Mouse (Mus musculus) G1E (cell line): ENCODE data around the gene Ppp3cb. TPM values are rescaled to one million over a fixed set of nuclear protein-coding genes. Genes with fewer than 3 reads are reported as not detected.

Source experiments
- ATAC-seq: 2 replicates; pipeline ENCODE4 v1.8.0; 2016; ENCODE audit warnings: mild to moderate bottlenecking; ENCODE audit not compliant: insufficient number of reproducible peaks, poor library complexity, low FRiP score, severe bottlenecking; ENCODE audit errors: extremely low read depth
- DNase-seq: peaks from one replicate; pipeline ENCODE4 v3.0.0; 2012; ENCODE audit warnings: low spot score
- H3K27me3 ChIP-seq: 2 replicates; pipeline ENCODE4 v1.6.1; 2012; ENCODE audit warnings: mild to moderate bottlenecking, low read length, inconsistent platforms; ENCODE audit not compliant: insufficient read depth
- H3K36me3 ChIP-seq: replicated peaks from 2 replicates; pipeline ENCODE3; 2012; ENCODE audit warnings: mild to moderate bottlenecking, inconsistent platforms
- H3K4me1 ChIP-seq: 2 replicates; pipeline ENCODE4 v1.6.1; 2012; ENCODE audit warnings: low read depth, low read length, inconsistent platforms, mixed read lengths; ENCODE audit not compliant: insufficient read depth
- H3K4me3 ChIP-seq: 2 replicates; pipeline ENCODE4 v1.5.1; 2012; ENCODE audit warnings: low read depth, mild to moderate bottlenecking, inconsistent platforms, low read length, moderate library complexity, mixed read lengths
- H3K9me3 ChIP-seq: replicated peaks from 2 replicates; pipeline ENCODE4 v1.6.1; 2012; ENCODE audit warnings: inconsistent platforms
- CTCF ChIP-seq: IDR thresholded peaks from 2 replicates; pipeline ENCODE4 v1.5.1; 2012; ENCODE audit warnings: low read depth, low read length, inconsistent platforms, mixed read lengths
- GATA1 ChIP-seq: IDR thresholded peaks from 2 replicates; pipeline ENCODE4 v1.6.1; 2012; ENCODE audit warnings: borderline replicate concordance, low read length, inconsistent platforms, mixed read lengths
- GATA2 ChIP-seq: IDR thresholded peaks from 2 replicates; pipeline ENCODE4 v1.6.1; 2012; ENCODE audit warnings: low read depth, low read length, inconsistent platforms, borderline replicate concordance
- POLR2AphosphoS5 ChIP-seq: IDR thresholded peaks from 2 replicates; pipeline ENCODE4 v1.6.1; 2012; ENCODE audit warnings: low read depth, low read length, inconsistent platforms; ENCODE audit not compliant: insufficient replicate concordance
- TAL1 ChIP-seq: conservative IDR thresholded peaks from 2 replicates; pipeline ENCODE4 v1.6.1; 2012; ENCODE audit warnings: low read depth, low read length, inconsistent platforms, mixed read lengths
- polyA plus RNA-seq: library from polyadenylated mRNA; stranded (reverse); fragments of >175 nt; gene quantifications from 2 replicates; pipeline ENCODE4 v1.2.3, GENCODE M21; 2012
- total RNA-seq, 2 experiments: library from RNA; stranded (forward) in 1 of 2; stranded (reverse) in 1 of 2; fragments of 200-1000 nt in 1 of 2; fragments of >200 nt in 1 of 2; fragmentation: Nextera tagmentation in 1 of 2; gene quantifications; 2 replicates each; pipeline ENCODE4 v1.2.3; 2014 to 2017

Ppp3cb gene
- total and polyA plus RNA-seq, 3 experiments: 4.4 to 249 (median 68.9) TPM

GRCm38 (mm10) chr14:20477261-20478025 is 68.9 kb downstream of the Ppp3cb start:
- no peak overlapping the region for H3K4me3 ChIP-seq
- no peak for ATAC-seq

DNA sequence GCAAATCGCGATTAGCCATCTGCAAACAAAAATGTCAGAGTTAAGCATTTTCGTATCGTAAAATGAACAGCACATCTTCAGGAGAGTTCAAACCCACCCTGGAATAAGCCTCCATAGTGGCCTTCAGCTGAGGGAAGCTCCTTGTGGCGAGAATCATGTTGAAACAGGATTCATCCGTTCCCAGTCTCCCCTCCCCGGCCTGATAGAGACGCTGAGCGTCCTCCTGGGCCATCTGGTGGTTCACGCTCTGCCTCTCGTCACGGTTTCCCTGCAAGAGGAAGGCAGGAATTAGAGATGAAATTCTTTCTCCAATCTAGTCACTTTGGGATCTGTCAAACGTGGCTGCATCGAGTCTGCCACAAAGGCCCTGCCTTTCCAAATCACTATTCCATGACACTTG is 86.2 kb downstream of the Ppp3cb start:
- ATAC-seq (no peak), DNase-seq (no peak)
- Histone ChIP-seq H3K27me3 (no peaks in the 10 kb centered on the region), H3K36me3 (peaks cover 91% of the 10 kb centered on the region), H3K4me3 (no peak overlapping the region), H3K4me1 (no peaks in the 10 kb centered on the region), H3K9me3 (no peaks in the 10 kb centered on the region)
- TF ChIP-seq TAL1: no peak
- no peak for TF ChIP-seq POLR2AphosphoS5
- TF ChIP-seq GATA2: no peak

More at GRCm38 (mm10) chr14:20477261-20478025, 68.9 kb downstream of the Ppp3cb start:
- Histone ChIP-seq H3K27me3 (no peaks in the 10 kb centered on the region), H3K36me3 (peaks cover 41% of the 10 kb centered on the region), H3K4me1 (peaks cover 37% of the 10 kb centered on the region), H3K9me3 (no peaks in the 10 kb centered on the region)
- DNase-seq: no peak
- TF ChIP-seq CTCF: no peak
- TF ChIP-seq POLR2AphosphoS5: no peak
- TF ChIP-seq TAL1: no peak
- TF ChIP-seq GATA1: no peak
- no peak for TF ChIP-seq GATA2

DNA sequence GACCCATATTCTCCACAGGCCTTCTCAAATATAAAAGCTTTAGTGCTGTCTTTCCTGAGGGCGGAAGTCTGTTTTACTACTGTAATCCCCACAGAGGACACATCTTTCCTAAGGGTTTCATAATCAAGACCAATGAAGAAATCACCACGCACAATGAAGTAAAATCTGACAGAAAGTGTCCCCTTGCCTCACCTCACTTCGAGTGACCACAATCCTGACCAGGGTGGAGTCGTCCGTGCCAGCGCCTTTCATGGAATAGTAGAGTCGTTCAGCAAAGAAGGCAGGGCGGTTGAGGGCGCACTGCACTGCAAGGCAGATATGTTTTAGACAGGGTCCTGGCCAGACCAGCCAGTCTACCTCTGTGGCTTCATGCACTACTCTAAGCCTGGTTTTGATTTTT is 88.0 kb downstream of the Ppp3cb start:
- Histone ChIP-seq H3K27me3 (no peaks in the 10 kb centered on the region), H3K36me3 (peaks cover 82% of the 10 kb centered on the region), H3K9me3 (no peaks in the 10 kb centered on the region), H3K4me3 (no peak overlapping the region), H3K4me1 (no peaks in the 10 kb centered on the region)
- ATAC-seq (no peak), DNase-seq (no peak)
- TF ChIP-seq GATA2: no peak
- no peak for TF ChIP-seq GATA1
- no peak for TF ChIP-seq CTCF
- no peak for TF ChIP-seq POLR2AphosphoS5
- TF ChIP-seq TAL1: no peak

DNA sequence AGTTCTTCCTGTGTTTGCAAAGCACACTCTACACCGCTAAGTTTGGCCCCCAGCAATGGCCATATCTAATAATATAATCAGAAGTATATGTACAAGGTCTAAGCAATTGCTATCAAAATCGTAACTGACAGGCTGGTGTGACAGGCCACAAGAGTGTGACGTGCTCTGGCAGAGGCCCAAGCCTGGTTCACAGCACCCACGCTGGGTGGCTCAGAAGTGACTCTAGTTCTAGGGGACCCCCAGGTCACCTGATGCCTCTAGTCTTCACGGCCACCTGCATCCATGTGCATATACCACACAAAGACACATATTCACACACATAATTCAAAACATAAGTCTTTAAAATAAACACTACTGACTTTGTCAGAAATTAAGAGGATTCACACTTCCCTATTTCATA is 93.4 kb downstream of the Ppp3cb start:
- Histone ChIP-seq H3K4me3 (no peak overlapping the region), H3K27me3 (0 out of 2 replicates have a peak, but pooled peaks cover 4% of the 10 kb centered on the region), H3K36me3 (peaks cover 29% of the 10 kb centered on the region), H3K4me1 (peaks cover 17% of the 10 kb centered on the region), H3K9me3 (no peaks in the 10 kb centered on the region)
- ATAC-seq (no peak), DNase-seq (no peak)
- no peak for TF ChIP-seq GATA1
- TF ChIP-seq TAL1: no peak
- no peak for TF ChIP-seq GATA2
- no peak for TF ChIP-seq POLR2AphosphoS5
- no peak for TF ChIP-seq CTCF

DNA sequence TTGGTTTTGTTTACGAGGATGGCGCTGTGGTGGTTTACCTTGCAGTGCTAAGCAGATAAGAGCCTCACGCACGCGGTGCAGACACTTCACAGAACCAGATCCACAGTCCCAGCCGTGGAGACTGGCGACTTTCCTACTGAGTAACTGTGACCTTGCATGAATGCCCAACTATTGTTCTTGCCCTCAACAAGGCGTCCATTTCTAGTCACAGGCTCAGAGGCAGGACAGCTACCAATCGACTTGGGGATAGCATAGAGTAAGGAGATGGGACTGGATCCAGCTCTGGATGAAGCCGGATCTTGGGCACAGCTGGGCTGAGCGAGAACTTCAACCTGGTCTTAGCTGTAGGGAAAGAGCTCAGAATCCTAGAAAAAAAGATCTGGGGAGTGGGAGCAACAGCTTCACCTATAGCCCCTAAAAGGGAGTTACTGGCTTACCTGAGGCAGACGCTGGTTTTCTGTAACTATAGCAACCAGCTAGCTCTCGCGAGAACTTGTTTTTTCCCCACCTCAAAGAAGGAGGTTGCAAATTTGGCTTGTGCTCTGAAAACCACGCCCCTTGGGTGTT is 94.5 kb downstream of the Ppp3cb start, which contains the start of gene Cfap70:
Gene Cfap70 (minus strand): TSS at position 462 of the 567 bp plus-strand sequence.
- TF ChIP-seq POLR2AphosphoS5 (no peak), GATA1 (no peak), GATA2 (no peak), CTCF (no peak), TAL1 (no peak)
- H3K4me3 ChIP-seq: peak within 1 kb of the TSS; percentile 66

DNA sequence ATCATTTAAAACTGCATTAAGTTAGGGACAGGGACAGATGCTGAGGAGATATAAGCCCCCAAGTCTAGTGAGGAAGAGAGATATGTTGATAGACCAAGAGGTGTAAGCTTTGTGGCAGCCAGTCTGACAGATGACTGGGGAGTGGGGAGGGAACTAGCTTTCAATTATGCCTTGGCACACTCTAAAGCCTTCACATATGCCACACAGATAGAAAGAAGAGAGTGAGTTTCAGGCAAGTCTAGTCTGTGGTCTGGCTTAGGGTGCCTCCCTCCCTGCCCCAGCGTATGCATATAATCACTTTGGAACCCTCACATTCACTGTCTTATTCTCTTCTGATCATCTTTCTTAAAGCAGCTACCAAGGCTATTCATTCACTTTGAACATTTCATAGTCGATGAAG is 95.1 kb downstream of the Ppp3cb start:
- ATAC-seq: no peak
- TF ChIP-seq POLR2AphosphoS5 (no peak), GATA1 (no peak), GATA2 (no peak), TAL1 (no peak), CTCF (no peak)
- peak overlapping the region; percentile 66; the same call in 1 of the 2 replicates for H3K4me3 ChIP-seq

More for the DNA sequence above, 94.5 kb downstream of the Ppp3cb start, which contains the start of gene Cfap70:
- peaks cover 24% of the 10 kb centered on the region for H3K36me3 ChIP-seq
- H3K9me3 ChIP-seq: no peaks in the 10 kb centered on the region
- H3K4me1 ChIP-seq: peaks cover 19% of the 10 kb centered on the region
- peak; percentile 44 for DNase-seq
- 0 out of 2 replicates have a peak, but pooled peaks cover 4% of the 10 kb centered on the region for H3K27me3 ChIP-seq
- ATAC-seq: no peak

More for the DNA sequence above, 95.1 kb downstream of the Ppp3cb start:
- H3K4me1 ChIP-seq: peaks cover 19% of the 10 kb centered on the region
- no peak for DNase-seq
- H3K27me3 ChIP-seq: 0 out of 2 replicates have a peak, but pooled peaks cover 4% of the 10 kb centered on the region
- peaks cover 19% of the 10 kb centered on the region for H3K36me3 ChIP-seq
- no peaks in the 10 kb centered on the region for H3K9me3 ChIP-seq

Other genes starting within 250 kb of the Ppp3cb start
- gene Ecd, start 198.5 kb downstream of the Ppp3cb start, total RNA-seq (2014; fragmentation: Nextera tagmentation): 66.1 and 79.6 TPM in 2 replicates
- 62.5 and 63.9 TPM in 2 replicates for gene Ecd, start 198.5 kb downstream of the Ppp3cb start, total RNA-seq (2017)
- gene Ecd, start 198.5 kb downstream of the Ppp3cb start, polyA plus RNA-seq: 56.6 and 58.0 TPM in 2 replicates
- gene Fam149b, start 198.4 kb downstream of the Ppp3cb start, total RNA-seq (2014; fragmentation: Nextera tagmentation): 38.5 and 42.3 TPM in 2 replicates
- 27.4 and 29.9 TPM in 2 replicates for gene Fam149b, start 198.4 kb downstream of the Ppp3cb start, total RNA-seq (2017)
- gene Fam149b, start 198.4 kb downstream of the Ppp3cb start, polyA plus RNA-seq: 12.2 and 15.6 TPM in 2 replicates
- 83.3 and 105 TPM in 2 replicates for gene Dnajc9, start 157.7 kb downstream of the Ppp3cb start, total RNA-seq (2014; fragmentation: Nextera tagmentation)
- gene Dnajc9, start 157.7 kb downstream of the Ppp3cb start, total RNA-seq (2017): 222 and 259 TPM in 2 replicates
- 129 and 178 TPM in 2 replicates for gene Dnajc9, start 157.7 kb downstream of the Ppp3cb start, polyA plus RNA-seq
- gene Mrps16, start 152.9 kb downstream of the Ppp3cb start, total RNA-seq (2014; fragmentation: Nextera tagmentation): 23.9 and 25.8 TPM in 2 replicates
- gene Mrps16, start 152.9 kb downstream of the Ppp3cb start, total RNA-seq (2017): 73.6 and 106 TPM in 2 replicates
- 28.6 and 35.8 TPM in 2 replicates for gene Mrps16, start 152.9 kb downstream of the Ppp3cb start, polyA plus RNA-seq
- gene Cfap70, start 94.3 kb downstream of the Ppp3cb start, total RNA-seq (2014; fragmentation: Nextera tagmentation): not detected in 2 replicates
- gene Cfap70, start 94.3 kb downstream of the Ppp3cb start, total RNA-seq (2017): 0.23 TPM in 1 of 2 replicates, not detected in the other
- not detected in 2 replicates for gene Cfap70, start 94.3 kb downstream of the Ppp3cb start, polyA plus RNA-seq
- 87.7 and 107 TPM in 2 replicates for gene Anxa7, start 66.4 kb downstream of the Ppp3cb start, total RNA-seq (2014; fragmentation: Nextera tagmentation)
- 84.4 and 85.4 TPM in 2 replicates for gene Anxa7, start 66.4 kb downstream of the Ppp3cb start, total RNA-seq (2017)
- gene Anxa7, start 66.4 kb downstream of the Ppp3cb start, polyA plus RNA-seq: 33.6 and 40.4 TPM in 2 replicates
- gene Mss51, start 49.7 kb downstream of the Ppp3cb start, total RNA-seq (2014; fragmentation: Nextera tagmentation): 2.5 and 3.0 TPM in 2 replicates
- gene Mss51, start 49.7 kb downstream of the Ppp3cb start, total RNA-seq (2017): 1.0 and 1.2 TPM in 2 replicates
- 0.12 TPM in 2 replicates for gene Mss51, start 49.7 kb downstream of the Ppp3cb start, polyA plus RNA-seq
- gene Usp54, start 94.5 kb upstream of the Ppp3cb start, total RNA-seq (2014; fragmentation: Nextera tagmentation): 3.7 and 3.9 TPM in 2 replicates
- gene Usp54, start 94.5 kb upstream of the Ppp3cb start, total RNA-seq (2017): 2.7 and 3.3 TPM in 2 replicates
- 0.58 and 0.72 TPM in 2 replicates for gene Usp54, start 94.5 kb upstream of the Ppp3cb start, polyA plus RNA-seq
- gene Myoz1, start 110.0 kb upstream of the Ppp3cb start, total RNA-seq (2014; fragmentation: Nextera tagmentation): not detected in 2 replicates
- gene Myoz1, start 110.0 kb upstream of the Ppp3cb start, total RNA-seq (2017): 0.23 TPM in 1 of 2 replicates, not detected in the other
- not detected in 2 replicates for gene Myoz1, start 110.0 kb upstream of the Ppp3cb start, polyA plus RNA-seq
- 0.23 TPM in 1 of 2 replicates, not detected in the other for gene Synpo2l, start 121.8 kb upstream of the Ppp3cb start, total RNA-seq (2014; fragmentation: Nextera tagmentation)
- 0.06 and 0.11 TPM in 2 replicates for gene Synpo2l, start 121.8 kb upstream of the Ppp3cb start, total RNA-seq (2017)
- gene Synpo2l, start 121.8 kb upstream of the Ppp3cb start, polyA plus RNA-seq: 0.04 and 0.07 TPM in 2 replicates
- 119 and 126 TPM in 2 replicates for gene Sec24c, start 127.7 kb upstream of the Ppp3cb start, total RNA-seq (2014; fragmentation: Nextera tagmentation)
- gene Sec24c, start 127.7 kb upstream of the Ppp3cb start, total RNA-seq (2017): 88.4 and 101 TPM in 2 replicates
- gene Sec24c, start 127.7 kb upstream of the Ppp3cb start, polyA plus RNA-seq: 255 and 271 TPM in 2 replicates
- 3.5 and 4.6 TPM in 2 replicates for gene Fut11, start 148.4 kb upstream of the Ppp3cb start, total RNA-seq (2014; fragmentation: Nextera tagmentation)
- gene Fut11, start 148.4 kb upstream of the Ppp3cb start, total RNA-seq (2017): 7.8 and 8.3 TPM in 2 replicates
- 4.1 and 5.0 TPM in 2 replicates for gene Fut11, start 148.4 kb upstream of the Ppp3cb start, polyA plus RNA-seq
- 43.0 and 53.6 TPM in 2 replicates for gene Chchd1, start 156.4 kb upstream of the Ppp3cb start, total RNA-seq (2014; fragmentation: Nextera tagmentation)
- gene Chchd1, start 156.4 kb upstream of the Ppp3cb start, total RNA-seq (2017): 135 and 152 TPM in 2 replicates
- 8.4 and 8.7 TPM in 2 replicates for gene Chchd1, start 156.4 kb upstream of the Ppp3cb start, polyA plus RNA-seq
- gene Zswim8, start 161.0 kb upstream of the Ppp3cb start, total RNA-seq (2014; fragmentation: Nextera tagmentation): 41.1 and 41.2 TPM in 2 replicates
- gene Zswim8, start 161.0 kb upstream of the Ppp3cb start, total RNA-seq (2017): 16.7 and 19.1 TPM in 2 replicates
- gene Zswim8, start 161.0 kb upstream of the Ppp3cb start, polyA plus RNA-seq: 31.5 and 35.7 TPM in 2 replicates
- gene Ndst2, start 188.0 kb upstream of the Ppp3cb start, total RNA-seq (2014; fragmentation: Nextera tagmentation): 195 and 204 TPM in 2 replicates
- gene Ndst2, start 188.0 kb upstream of the Ppp3cb start, total RNA-seq (2017): 227 and 232 TPM in 2 replicates
- gene Ndst2, start 188.0 kb upstream of the Ppp3cb start, polyA plus RNA-seq: 61.4 and 72.2 TPM in 2 replicates
- gene Camk2g, start 247.5 kb upstream of the Ppp3cb start, total RNA-seq (2014; fragmentation: Nextera tagmentation): 29.4 and 30.3 TPM in 2 replicates
- 37.4 and 40.4 TPM in 2 replicates for gene Camk2g, start 247.5 kb upstream of the Ppp3cb start, total RNA-seq (2017)
- gene Camk2g, start 247.5 kb upstream of the Ppp3cb start, polyA plus RNA-seq: 30.2 and 35.9 TPM in 2 replicates